ENCODE assay signal across 16 mouse cellular contexts in genomic region chr19:16259786-16260434, GRCm38 (mm10).
DNase-seq lines count a peak whose midpoint lies in the region; ATAC-seq and TF ChIP-seq lines count a peak whose summit lies in the region.
"Had no signal": no experiment of that assay in that cellular context is flagged by ENCODE, and none has a peak within 500 bp of the region (broad histone marks: within the 10 kb centered on the region; RNA-seq: fewer than 3 reads in every experiment).

No protein-coding gene starts in this region.

- peak overlapping the region; percentile 27; the same call in 1 of the 2 replicates for H3K27ac ChIP-seq in lung, embryonic 15.5 days
- H3K27ac ChIP-seq in intestine, embryonic 15.5 days, result peak overlapping the region; percentile 24; the same call in 1 of the 2 replicates
- H3K27ac ChIP-seq in stomach, postnatal 0 days (replicated peaks), result peak overlapping the region; percentile 35
- H3K27ac ChIP-seq: hindbrain, embryonic 10.5 days; liver, embryonic 14.5 days; midbrain, embryonic 10.5 days had no signal

- no peak for ATAC-seq in lung, embryonic 15.5 days (ENCODE audit: borderline replicate concordance, extremely low read depth, low FRiP score, low TSS enrichment)
- ATAC-seq in intestine, embryonic 15.5 days, result peak; percentile 36; the same call in 1 of the 2 replicates
- peak; percentile 53 for ATAC-seq in stomach, postnatal 0 days (ENCODE audit: low FRiP score, low TSS enrichment)
- ATAC-seq: forebrain, embryonic 16.5 days had no signal

- 70% methylated on average over 6 of the region's 6 CpGs for WGBS in lung, embryonic 15.5 days
- 60% methylated on average over 6 of the region's 6 CpGs for WGBS in lung, adult 2 months
- 64% methylated on average over 6 of the region's 6 CpGs for WGBS in intestine, embryonic 15.5 days
- WGBS in stomach, postnatal 0 days, result 75% methylated on average over 6 of the region's 6 CpGs

- no peak overlapping the region for H3K9ac ChIP-seq in lung, embryonic 15.5 days
- no peak overlapping the region for H3K9ac ChIP-seq in intestine, embryonic 15.5 days
- H3K9ac ChIP-seq in stomach, postnatal 0 days (ENCODE audit: low read length), result no peak overlapping the region
- H3K9ac ChIP-seq: liver, embryonic 14.5 days had no signal

- TF ChIP-seq POLR2A in lung, adult 2 months (IDR thresholded peaks at IDR 0.05; ENCODE audit: borderline replicate concordance, extremely low read depth, low read depth, low read length), result no peak

- no peaks in the 10 kb centered on the region for H3K9me3 ChIP-seq in lung, embryonic 15.5 days
- no peaks in the 10 kb centered on the region for H3K9me3 ChIP-seq in intestine, embryonic 15.5 days
- H3K9me3 ChIP-seq in stomach, postnatal 0 days (ENCODE audit: control insufficient read depth, low read length), result no peaks in the 10 kb centered on the region
- H3K9me3 ChIP-seq: hindbrain, embryonic 10.5 days; midbrain, embryonic 10.5 days had no signal

- H3K4me3 ChIP-seq in lung, embryonic 15.5 days, result no peak overlapping the region
- H3K4me3 ChIP-seq in lung, adult 2 months (replicated peaks; ENCODE audit: extremely low read depth, low read depth, low read length), result no peak overlapping the region
- no peak overlapping the region for H3K4me3 ChIP-seq in intestine, embryonic 15.5 days (replicated peaks)
- no peak overlapping the region for H3K4me3 ChIP-seq in stomach, postnatal 0 days (ENCODE audit: low read depth, low read length)
- H3K4me3 ChIP-seq: hindbrain, embryonic 10.5 days; midbrain, embryonic 10.5 days had no signal

- TF ChIP-seq EP300 in stomach, postnatal 0 days (optimal IDR thresholded peaks at IDR 0.05), result no peak

- no peak for TF ChIP-seq CTCF in lung, adult 2 months (IDR thresholded peaks at IDR 0.05; ENCODE audit: insufficient read depth, low read length)
- no peak for TF ChIP-seq CTCF in stomach, postnatal 0 days (IDR thresholded peaks at IDR 0.05; ENCODE audit: low read depth)

- no peaks in the 10 kb centered on the region for H3K36me3 ChIP-seq in lung, embryonic 15.5 days
- H3K36me3 ChIP-seq in intestine, embryonic 15.5 days, result no peaks in the 10 kb centered on the region
- no peaks in the 10 kb centered on the region for H3K36me3 ChIP-seq in stomach, postnatal 0 days (ENCODE audit: control insufficient read depth, insufficient read depth, low read length)
- H3K36me3 ChIP-seq: hindbrain, embryonic 10.5 days had no signal

- no peak overlapping the region for H3K4me2 ChIP-seq in lung, embryonic 15.5 days
- H3K4me2 ChIP-seq in intestine, embryonic 15.5 days (replicated peaks), result no peak overlapping the region
- no peak overlapping the region for H3K4me2 ChIP-seq in stomach, postnatal 0 days (replicated peaks; ENCODE audit: low read depth)

- H3K27me3 ChIP-seq in lung, embryonic 15.5 days, result no peaks in the 10 kb centered on the region
- no peaks in the 10 kb centered on the region for H3K27me3 ChIP-seq in intestine, embryonic 15.5 days (replicated peaks)
- no peaks in the 10 kb centered on the region for H3K27me3 ChIP-seq in stomach, postnatal 0 days (ENCODE audit: control insufficient read depth, insufficient read depth, low read length)

- peaks cover 8% of the 10 kb centered on the region; the same call in 1 of the 2 replicates for H3K4me1 ChIP-seq in lung, embryonic 15.5 days
- H3K4me1 ChIP-seq in lung, adult 2 months (ENCODE audit: control insufficient read depth, insufficient read depth, low read length), result peaks cover 38% of the 10 kb centered on the region
- H3K4me1 ChIP-seq in intestine, embryonic 15.5 days (replicated peaks), result 0 out of 2 replicates have a peak, but pooled peaks cover 14% of the 10 kb centered on the region
- 0 out of 2 replicates have a peak, but pooled peaks cover 4% of the 10 kb centered on the region for H3K4me1 ChIP-seq in stomach, postnatal 0 days (replicated peaks; ENCODE audit: control insufficient read depth, insufficient read depth)
- H3K4me1 ChIP-seq: hindbrain, embryonic 10.5 days; midbrain, embryonic 10.5 days had no signal

- DNase-seq in lung, adult 2 months, result no peak
- peak; percentile 20 for DNase-seq in lung, postnatal 10 days
- DNase-seq in stomach, postnatal 0 days (ENCODE audit: low spot score), result no peak
- no peak for DNase-seq in neural tube, embryonic 10.5 days (ENCODE audit: extremely low spot score, low spot score)
- DNase-seq in heart, adult 18-20 months, result no peak
- DNase-seq: adrenal gland, postnatal 10 days; cerebellum, adult 2 months; gastrocnemius, postnatal 36 days; kidney, postnatal 14 days; spleen, adult 18-20 months had no signal
